In the genomic region with DNA sequence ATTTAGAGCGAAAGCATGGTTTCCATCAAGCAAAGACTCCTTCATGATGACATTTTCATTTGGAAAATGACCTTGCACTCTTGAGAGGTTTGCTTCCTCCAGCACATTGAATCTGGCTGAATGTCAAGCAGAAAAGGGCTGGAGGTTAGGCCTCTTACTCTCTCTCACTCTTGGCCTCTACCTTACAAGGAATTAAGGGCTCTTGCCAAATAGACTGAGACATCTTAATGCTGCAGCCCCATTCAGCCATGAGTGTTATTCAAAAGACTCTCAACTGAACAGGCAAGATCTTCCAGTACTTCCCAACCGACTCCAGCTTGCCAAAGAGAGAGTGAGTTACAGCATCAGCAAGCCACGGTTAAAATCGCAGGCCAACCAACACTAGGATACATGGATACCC, we compare ENCODE assay signal across 28 mouse cellular contexts. TPM values are rescaled to one million over a fixed set of nuclear protein-coding genes. Genes with fewer than 3 reads are reported as not detected.
DNase-seq lines count a peak whose midpoint lies in the region; ATAC-seq lines count a peak whose summit lies in the region.
"Had no signal": no experiment of that assay in that cellular context is flagged by ENCODE, and none has a peak within 500 bp of the region (broad histone marks: within the 10 kb centered on the region; RNA-seq: fewer than 3 reads in every experiment).

No protein-coding gene starts in this region.

- peak overlapping the region; percentile 49 to 51; a peak in 2 of 4 replicates for H3K27ac ChIP-seq in heart, embryonic 14.5 days (replicated peaks in 1 of 2; ENCODE audit: control insufficient read depth in 1 of 2, insufficient read depth in 1 of 2, low read depth in 2 of 2, low read length in 2 of 2)
- H3K27ac ChIP-seq in limb, embryonic 13.5 days: no peak overlapping the region
- H3K27ac ChIP-seq in limb, embryonic 10.5 days: no peak overlapping the region
- H3K27ac ChIP-seq: embryonic facial prominence, embryonic 10.5 days; heart, embryonic 10.5 days; hindbrain, embryonic 15.5 days; layer of hippocampus, adult 2 months; limb, embryonic 15.5 days; liver, embryonic 14.5 days; macrophage; neural tube, embryonic 13.5 days had no signal

- H3K4me3 ChIP-seq in heart, embryonic 14.5 days (ENCODE audit: control insufficient read depth in 1 of 2, insufficient read depth in 1 of 2, low read depth in 1 of 2, low read length in 2 of 2): no peak overlapping the region
- H3K4me3 ChIP-seq in limb, embryonic 13.5 days: no peak overlapping the region
- H3K4me3 ChIP-seq in limb, embryonic 10.5 days: no peak overlapping the region
- H3K4me3 ChIP-seq: embryonic facial prominence, embryonic 10.5 days; heart, embryonic 10.5 days; hindbrain, embryonic 15.5 days; layer of hippocampus, adult 2 months; limb, embryonic 15.5 days; myocyte; neural tube, embryonic 13.5 days had no signal

- intact Hi-C loops in heart, postnatal 14 days (cut with DNase I): no loop called here

- H3K4me2 ChIP-seq in heart, embryonic 14.5 days (ENCODE audit: low read length): no peak overlapping the region
- no peak overlapping the region for H3K4me2 ChIP-seq in limb, embryonic 13.5 days (replicated peaks)
- H3K4me2 ChIP-seq: hindbrain, embryonic 15.5 days; limb, embryonic 15.5 days; neural tube, embryonic 13.5 days had no signal

- H3K36me3 ChIP-seq in heart, embryonic 14.5 days (ENCODE audit: control insufficient read depth, insufficient read depth, low read length): no peaks in the 10 kb centered on the region
- H3K36me3 ChIP-seq in limb, embryonic 13.5 days: 0 out of 2 replicates have a peak, but pooled peaks cover 8% of the 10 kb centered on the region
- H3K36me3 ChIP-seq in limb, embryonic 10.5 days: no peaks in the 10 kb centered on the region
- H3K36me3 ChIP-seq: heart, embryonic 10.5 days; hindbrain, embryonic 15.5 days; limb, embryonic 15.5 days had no signal

- no peak overlapping the region for H3K9ac ChIP-seq in heart, embryonic 14.5 days (ENCODE audit: low read length)
- H3K9ac ChIP-seq in limb, embryonic 13.5 days: 0 out of 2 replicates have a peak overlapping the region, but pooled peaks have one; percentile 20
- H3K9ac ChIP-seq: forebrain, postnatal 0 days; hindbrain, embryonic 15.5 days; limb, embryonic 15.5 days; liver, embryonic 14.5 days; neural tube, embryonic 13.5 days had no signal

- H3K4me1 ChIP-seq in heart, embryonic 14.5 days (ENCODE audit: control insufficient read depth in 2 of 2, insufficient read depth in 2 of 2, low read length in 2 of 2): peaks cover 3 to 13% of the 10 kb centered on the region in 2 experiments
- 0 out of 2 replicates have a peak, but pooled peaks cover 5% of the 10 kb centered on the region for H3K4me1 ChIP-seq in limb, embryonic 13.5 days
- H3K4me1 ChIP-seq in limb, embryonic 10.5 days: no peaks in the 10 kb centered on the region
- H3K4me1 ChIP-seq: embryonic facial prominence, embryonic 10.5 days; hindbrain, embryonic 15.5 days had no signal

- ATAC-seq in heart, embryonic 14.5 days (ENCODE audit: insufficient number of reproducible peaks, insufficient read depth, low FRiP score, low read depth): no peak
- ATAC-seq in limb, embryonic 13.5 days (ENCODE audit: low FRiP score, low read depth): no peak
- ATAC-seq: activated CD4-positive, CD25-positive, alpha-beta regulatory T cell, adult 4 months; forebrain, postnatal 0 days; midbrain, embryonic 16.5 days had no signal

- 74% methylated on average over 4 of the region's 4 CpGs for WGBS in heart, embryonic 14.5 days
- 87% methylated on average over 4 of the region's 4 CpGs for WGBS in limb, embryonic 13.5 days
- WGBS in limb, embryonic 10.5 days: 95% methylated on average over 4 of the region's 4 CpGs

- no peaks in the 10 kb centered on the region for H3K9me3 ChIP-seq in heart, embryonic 14.5 days (ENCODE audit: control insufficient read depth, low read length)
- H3K9me3 ChIP-seq in limb, embryonic 13.5 days: no peaks in the 10 kb centered on the region
- no peaks in the 10 kb centered on the region for H3K9me3 ChIP-seq in limb, embryonic 10.5 days (replicated peaks)
- H3K9me3 ChIP-seq: embryonic facial prominence, embryonic 10.5 days; heart, embryonic 10.5 days; hindbrain, embryonic 15.5 days; limb, embryonic 15.5 days; neural tube, embryonic 13.5 days had no signal

- H3K27me3 ChIP-seq in heart, embryonic 14.5 days (ENCODE audit: control insufficient read depth, insufficient read depth, low read length): no peaks in the 10 kb centered on the region
- no peaks in the 10 kb centered on the region for H3K27me3 ChIP-seq in limb, embryonic 13.5 days
- no peaks in the 10 kb centered on the region for H3K27me3 ChIP-seq in limb, embryonic 10.5 days (ENCODE audit: low read depth, poor library complexity, severe bottlenecking)
- H3K27me3 ChIP-seq: hindbrain, embryonic 15.5 days; limb, embryonic 15.5 days; neural tube, embryonic 13.5 days had no signal

- DNase-seq in heart, postnatal 14 days: no peak
- DNase-seq in limb, embryonic 10.5 days (ENCODE audit: low spot score): no peak
- DNase-seq in adipocyte (ENCODE audit: low spot score): peak; percentile 43
- DNase-seq in fat pad, adult 2 months (ENCODE audit: extremely low read depth, low read depth, low spot score): peak; percentile 68
- no peak for DNase-seq in layer of hippocampus, adult 8-10 months (ENCODE audit: low spot score in 2 of 2)
- DNase-seq: cerebellum, adult 11-12 months; cerebellum, postnatal 10 days; forebrain, postnatal 0 days; gastrocnemius, postnatal 14 days; kidney, adult 8-10 months; kidney, postnatal 14 days; layer of hippocampus, postnatal 36 days; retina, postnatal 1 day; right cerebral cortex, postnatal 25 days; spleen, adult 18-20 months had no signal

RNA-seq across cellular contexts. Expression of a gene that starts 15.1 kb away (rescaled TPM):
- 16.5 and 17.6 TPM in 2 replicates for polyA plus RNA-seq in heart, embryonic 14.5 days (2014; fragmentation: Nextera tagmentation; extraction: Ambion mirVana)
- total RNA-seq in heart, postnatal 14 days (2021): 1 to 10 TPM; 7.7 to 8.0 TPM
- 29.1 and 31.3 TPM in 2 replicates for polyA plus RNA-seq in limb, embryonic 13.5 days (2015; fragmentation: Nextera tagmentation; extraction: Ambion mirVana)
- polyA plus RNA-seq in limb, embryonic 10.5 days (2016; fragmentation: Nextera tagmentation; extraction: Ambion mirVana): 22.2 and 24.9 TPM in 2 replicates
- 1 to 10 TPM; 3.7 to 5.7 (median 4.6) TPM for total RNA-seq in layer of hippocampus, adult 8-10 months (2022)

RNA-seq across cellular contexts. Expression of a gene that starts 42.0 kb away (rescaled TPM):
- polyA plus RNA-seq in heart, embryonic 14.5 days (2014; fragmentation: Nextera tagmentation; extraction: Ambion mirVana): 200 and 203 TPM in 2 replicates
- total RNA-seq in heart, postnatal 14 days (2021): 100 to 1,000 TPM; 115 to 129 TPM
- 252 and 253 TPM in 2 replicates for polyA plus RNA-seq in limb, embryonic 13.5 days (2015; fragmentation: Nextera tagmentation; extraction: Ambion mirVana)
- 286 and 318 TPM in 2 replicates for polyA plus RNA-seq in limb, embryonic 10.5 days (2016; fragmentation: Nextera tagmentation; extraction: Ambion mirVana)
- 100 to 1,000 TPM in 1 of 4 experiments, 10 to 100 TPM in 3; 90.5 to 101 (median 95.2) TPM for total RNA-seq in layer of hippocampus, adult 8-10 months (2022)

Comparison
In these comparisons a context has a peak if more than half of its experiments do, and no peak if none do; other contexts are left out.
1. H3K27ac ChIP-seq: peak in heart, embryonic 14.5 days (2 of 2); none in limb, embryonic 13.5 days (single experiment) and limb, embryonic 10.5 days (single experiment).
2. DNase-seq: peak in adipocyte (single experiment) and fat pad, adult 2 months (single experiment); none in heart, postnatal 14 days (0 of 2), limb, embryonic 10.5 days (single experiment) and layer of hippocampus, adult 8-10 months (0 of 2).